Mouse (Mus musculus) adrenal gland (tissue): ENCODE measurements around the gene Lrp2.

Experiments used
- intact Hi-C: fragments of 180-260 bp; cut with DNase I; formaldehyde crosslinking; loops from one replicate; pipeline ENCODE4 v1.15.1; 2025
- long read RNA-seq, 2 experiments: library from polyadenylated mRNA; unstranded; transcript quantifications; one replicate each; pipeline ENCODE4 v2.0.0; 2020; ENCODE audit warnings: borderline replicate concordance in 1 of 2; ENCODE audit not compliant: insufficient replicate concordance in 1 of 2

The Lrp2 gene
- long read RNA-seq, experiment 1, result 0 reads
- long read RNA-seq, experiment 2, partial matches to known transcripts, result 0 of 1 reads
- long read RNA-seq, experiment 2, other reads (novel, unspliced or antisense), result 1 of 1 reads

DNA sequence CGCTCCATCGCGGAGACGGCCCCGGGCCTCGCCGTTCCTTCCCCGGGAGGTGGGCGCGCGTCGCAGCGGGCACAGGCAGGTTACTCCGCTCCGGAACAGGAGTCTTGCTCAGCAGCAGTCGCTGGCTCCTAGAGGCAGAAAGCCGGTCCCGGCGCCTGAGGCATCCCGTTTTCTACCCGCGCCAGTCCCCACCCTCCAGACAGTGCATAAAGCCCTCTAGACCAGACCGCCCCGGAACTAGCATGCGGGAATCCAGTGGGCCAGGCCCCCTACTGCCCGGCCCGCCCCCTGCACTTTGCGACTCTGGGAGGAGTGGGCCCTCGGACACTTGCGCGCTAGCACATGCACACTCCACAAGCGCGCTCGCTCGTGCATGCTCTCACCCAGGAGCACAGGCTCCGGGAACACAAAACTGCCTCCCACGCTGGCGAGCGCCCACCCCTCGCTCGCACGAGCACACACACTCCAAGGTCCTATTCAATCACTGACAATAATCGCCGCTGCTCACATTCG is at the start of gene Lrp2:
TSS of gene Lrp2 (minus strand) at position 180 of the 513 bp plus-strand sequence.
- intact Hi-C loops, result no loop called here

DNA sequence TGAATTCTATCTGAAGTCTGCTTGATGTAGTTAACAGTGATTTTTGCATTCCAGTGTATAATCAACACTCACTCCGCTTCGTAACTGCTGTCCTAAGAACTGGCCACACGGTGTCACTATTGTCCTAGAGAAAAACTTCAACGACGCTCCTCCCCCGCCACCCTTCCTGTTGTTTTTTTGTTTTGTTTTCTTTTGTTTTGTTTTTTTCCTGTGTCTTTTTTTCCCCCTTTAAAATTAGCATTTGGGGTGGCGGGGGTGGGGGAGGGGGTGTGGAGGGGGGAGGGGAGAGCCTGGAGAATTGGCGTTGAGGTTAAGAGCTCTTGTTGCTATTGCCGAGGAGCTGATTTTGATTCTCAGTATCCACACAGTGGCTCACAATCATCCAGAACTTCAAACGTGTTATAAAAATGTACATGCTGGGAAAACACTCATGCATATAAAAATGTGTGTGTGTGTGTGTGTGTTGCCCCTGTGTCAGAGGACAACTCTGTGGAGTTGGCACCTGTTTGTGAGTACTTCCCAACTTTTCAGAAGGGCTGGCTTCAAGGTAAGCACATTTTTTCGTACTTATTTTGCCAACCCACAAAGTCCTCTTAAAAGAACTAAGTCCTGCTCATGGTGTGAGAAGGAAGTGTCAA is 49.3 kb upstream of the Lrp2 start:
- intact Hi-C loops, result loop anchor here (5.0 to 10.0 kb wide), 3 partner anchors 42 to 220 kb away; no protein-coding TSS in a partner anchor

DNA sequence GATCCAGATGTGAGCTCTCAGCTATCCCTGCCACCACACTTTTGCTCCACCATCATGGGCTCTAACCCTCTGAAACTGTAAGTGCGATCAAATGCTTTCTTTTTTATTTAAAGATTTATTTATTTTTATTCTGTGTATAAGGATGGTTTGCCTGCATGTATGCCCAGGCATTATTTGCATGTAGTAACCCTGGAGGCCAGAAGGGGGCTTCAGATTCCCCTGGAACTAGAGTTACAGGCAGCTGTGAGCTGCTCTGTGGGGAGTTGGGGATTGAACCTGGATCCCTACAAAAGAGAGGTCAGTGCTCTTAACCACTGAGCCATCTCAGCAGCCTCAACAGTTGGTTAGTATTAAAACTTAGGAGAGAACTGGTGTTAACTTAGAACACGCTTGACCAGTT is 45.6 kb upstream of the Lrp2 start:
- intact Hi-C loops, result loop anchor here (10.0 kb wide), 1 partner anchor 223 kb away; no protein-coding TSS in a partner anchor

DNA sequence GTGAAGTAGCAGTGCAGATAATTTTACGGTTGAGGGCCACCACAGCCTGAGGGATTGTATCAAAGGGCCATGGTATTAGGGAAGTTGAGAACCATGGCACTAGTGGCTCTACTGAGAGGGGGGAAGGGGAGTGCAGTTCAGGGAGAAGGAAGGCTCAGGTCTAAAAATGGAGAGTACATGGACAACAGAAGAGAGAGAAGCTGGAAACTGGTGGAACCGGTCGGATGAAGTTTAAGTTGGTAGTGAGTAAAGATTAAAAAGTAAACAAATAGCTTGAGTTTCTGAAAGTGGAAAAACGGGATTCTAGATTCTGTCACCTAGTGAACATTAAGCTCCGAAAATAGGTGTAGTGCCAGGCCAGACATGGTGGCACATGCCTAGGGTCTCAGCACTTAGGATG is 44.9 kb upstream of the Lrp2 start:
- intact Hi-C loops, result loop anchor here (10.0 kb wide), 1 partner anchor 224 kb away; no protein-coding TSS in a partner anchor

DNA sequence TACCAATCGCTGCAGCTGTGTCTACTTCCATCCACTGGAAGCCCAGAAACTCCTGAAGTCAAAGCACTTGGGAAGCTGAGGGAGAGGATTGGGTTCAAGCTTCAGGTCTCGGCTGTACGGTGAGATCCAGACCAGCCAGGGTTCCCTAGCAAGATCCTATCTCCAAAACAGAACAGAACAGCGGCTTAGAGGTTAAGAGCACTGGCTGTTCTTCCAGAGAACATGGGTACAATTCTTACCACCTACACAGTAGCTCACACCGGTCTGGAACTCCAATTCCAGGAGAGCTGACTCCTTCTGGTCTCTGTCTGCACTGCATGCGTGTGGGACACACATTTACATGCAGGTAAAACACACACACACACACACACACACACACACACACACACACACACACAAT is 44.0 kb upstream of the Lrp2 start:
- intact Hi-C loops, result loop anchor here (10.0 kb wide), 1 partner anchor 225 kb away; no protein-coding TSS in a partner anchor

DNA sequence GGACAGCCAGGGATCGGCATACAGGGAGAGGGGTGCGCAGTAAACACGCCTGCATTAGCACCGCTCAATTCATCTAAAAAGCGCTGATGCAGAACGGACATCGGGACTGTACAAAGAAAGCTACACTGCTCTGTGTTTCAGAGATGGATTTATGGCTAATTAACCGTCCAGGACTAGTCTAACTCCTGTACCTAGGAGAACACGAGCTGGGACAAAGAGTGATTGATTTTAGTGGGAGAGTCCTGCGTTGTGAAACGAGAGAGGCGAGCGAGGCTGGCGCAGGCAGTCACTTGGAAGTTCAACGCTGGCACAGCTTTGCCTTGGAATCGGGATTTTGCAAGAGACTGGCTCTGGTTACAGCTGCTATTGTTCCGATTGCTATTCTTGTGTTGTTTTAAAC is 43.4 kb upstream of the Lrp2 start:
- intact Hi-C loops, result no loop called here

DNA sequence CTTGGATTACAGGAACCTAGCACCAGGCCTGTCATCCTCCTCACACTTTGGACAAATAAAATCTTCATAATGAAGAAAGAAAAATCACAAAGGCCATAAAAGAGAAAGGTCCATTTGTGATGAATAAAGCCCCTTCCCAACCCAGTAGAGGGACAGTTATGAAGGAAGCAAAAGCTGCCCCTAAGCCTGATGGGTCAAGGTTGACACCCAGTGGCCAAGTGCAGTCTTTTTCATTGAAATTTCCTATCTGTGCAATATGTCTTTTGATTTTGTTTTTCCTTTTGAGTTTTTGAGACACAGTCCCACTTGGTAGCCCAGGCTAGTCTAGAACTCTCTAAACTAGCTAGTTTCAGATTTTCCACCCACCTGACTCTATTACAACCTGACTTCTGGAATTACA is 33.4 kb upstream of the Lrp2 start:
- intact Hi-C loops, result no loop called here

DNA sequence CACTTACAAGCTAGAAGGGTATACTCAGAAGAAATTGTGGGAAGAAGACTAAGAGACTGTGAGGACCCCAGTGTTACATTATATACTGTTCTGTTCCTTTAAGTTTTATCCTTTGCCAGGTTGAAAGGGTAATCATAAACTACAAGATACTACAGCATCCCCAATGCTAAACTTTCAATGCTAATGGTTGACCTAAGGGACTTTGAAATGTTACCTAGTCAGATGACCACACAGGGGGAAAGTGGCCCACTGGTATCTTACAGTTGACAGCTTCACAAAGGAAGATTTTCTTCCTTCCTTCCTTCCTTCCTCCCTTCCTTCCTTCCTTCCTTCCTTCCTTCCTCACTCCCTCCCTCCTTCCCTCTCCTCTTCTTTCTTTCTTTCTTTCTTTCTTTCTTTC is 32.5 kb upstream of the Lrp2 start:
- intact Hi-C loops, result no loop called here

DNA sequence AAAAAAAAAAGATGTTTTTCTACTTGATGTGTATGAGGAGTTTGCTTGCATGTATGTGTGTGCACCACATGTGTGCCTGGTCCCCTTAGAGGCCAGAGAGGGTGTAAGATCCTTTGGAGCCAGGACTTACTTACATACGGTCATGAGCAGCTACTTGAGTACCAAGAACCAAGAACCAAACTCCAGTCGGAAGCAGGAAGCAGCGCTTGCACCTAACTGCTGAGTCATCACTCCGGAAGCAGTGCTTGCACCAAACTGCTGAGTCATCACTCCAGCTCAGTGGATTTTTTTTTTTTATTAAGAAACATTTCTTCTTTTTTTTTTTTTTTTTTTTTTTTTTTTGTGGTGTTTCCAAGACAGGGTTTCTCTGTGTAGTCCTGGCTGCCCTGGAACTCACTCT is 27.4 kb upstream of the Lrp2 start:
- intact Hi-C loops, result no loop called here

DNA sequence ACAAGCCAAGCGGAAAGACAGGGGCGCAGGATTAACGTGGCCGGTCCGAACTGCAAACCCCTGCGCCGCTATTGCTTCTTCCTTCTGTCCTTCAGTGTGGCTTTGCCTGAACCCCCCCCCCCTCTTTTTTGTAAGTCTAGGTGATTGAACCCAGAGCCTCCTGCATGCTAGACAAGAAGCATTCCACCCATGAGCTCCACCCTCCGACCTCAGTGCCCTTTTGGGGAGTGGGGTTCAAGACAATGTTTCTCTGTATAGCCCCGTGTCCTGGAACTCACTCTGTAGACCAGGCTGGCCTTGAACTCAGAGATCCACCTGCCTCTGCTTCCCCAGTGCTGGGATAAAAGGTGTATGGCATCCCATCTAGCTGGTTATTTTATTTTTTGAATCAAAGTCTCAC is 26.9 kb upstream of the Lrp2 start:
- intact Hi-C loops, result no loop called here

DNA sequence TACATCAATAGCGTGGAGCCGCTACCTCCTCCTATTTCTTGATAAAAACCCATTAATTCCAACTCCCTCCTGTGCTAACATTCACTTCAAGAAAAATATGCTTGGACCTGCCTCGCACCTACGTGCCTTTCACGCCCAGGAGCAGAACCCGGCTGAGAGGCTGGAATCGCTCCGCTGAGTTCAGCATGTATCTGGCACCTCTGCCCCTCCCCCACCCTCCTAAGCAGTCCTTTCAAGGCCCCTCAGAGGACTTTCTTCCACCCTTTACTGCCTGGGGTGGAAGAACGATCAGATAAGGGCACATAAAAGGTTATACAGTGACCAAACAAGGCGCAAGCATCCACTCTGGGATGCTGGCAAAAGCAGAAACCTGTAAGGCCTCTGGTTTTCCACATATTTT is 26.4 kb upstream of the Lrp2 start:
- intact Hi-C loops, result no loop called here

DNA sequence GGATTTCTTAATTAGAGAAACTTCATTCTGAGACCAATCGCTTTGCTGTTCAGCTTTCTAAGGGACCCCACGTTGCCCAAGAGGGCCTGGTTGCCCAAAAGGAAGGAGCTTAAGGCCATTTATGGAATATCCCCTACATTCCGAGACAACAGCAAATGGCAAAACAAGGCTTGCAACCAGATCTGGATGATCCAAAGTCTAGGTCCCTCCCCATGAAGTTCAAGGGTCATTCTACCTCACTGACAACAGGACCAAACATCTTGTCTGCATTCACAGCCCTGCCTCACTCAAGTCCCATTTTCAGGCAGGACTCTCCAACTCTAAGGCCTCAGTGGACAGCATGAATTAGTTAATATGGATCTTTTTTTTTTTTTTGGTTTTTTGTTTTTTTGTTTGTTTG is 20.8 kb upstream of the Lrp2 start:
- intact Hi-C loops, result no loop called here

DNA sequence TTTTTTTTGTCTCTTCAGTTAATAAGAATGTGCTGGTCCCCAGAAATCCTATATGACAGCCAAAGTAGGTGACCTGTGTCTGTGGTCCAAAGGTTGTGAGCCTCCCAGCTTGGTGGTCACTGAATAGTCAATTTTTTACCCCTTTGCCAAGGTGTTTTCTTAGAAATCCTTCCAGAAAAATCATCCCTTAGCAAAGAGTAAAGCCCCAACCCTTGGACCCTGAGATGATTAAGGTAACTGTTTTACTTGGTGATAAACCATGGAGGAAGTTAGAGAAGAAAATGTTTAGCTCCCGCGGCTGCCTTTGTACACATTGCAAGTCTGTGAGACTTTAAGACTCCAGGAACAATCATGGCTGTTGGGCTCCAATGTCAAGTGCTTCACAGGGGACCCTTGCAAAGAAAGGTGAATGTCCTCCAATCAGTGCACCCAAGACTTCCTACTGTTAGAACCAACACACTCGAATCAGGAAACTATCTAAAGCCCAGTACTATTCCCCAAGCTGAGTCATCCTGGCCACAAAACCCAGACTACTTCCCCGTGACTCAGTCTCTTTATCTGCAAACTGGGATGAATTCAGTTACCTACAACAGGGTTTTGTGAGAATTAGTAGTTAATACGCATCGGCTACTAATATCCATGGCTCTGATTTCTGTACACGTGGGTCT is 18.0 kb upstream of the Lrp2 start:
- intact Hi-C loops, result no loop called here

DNA sequence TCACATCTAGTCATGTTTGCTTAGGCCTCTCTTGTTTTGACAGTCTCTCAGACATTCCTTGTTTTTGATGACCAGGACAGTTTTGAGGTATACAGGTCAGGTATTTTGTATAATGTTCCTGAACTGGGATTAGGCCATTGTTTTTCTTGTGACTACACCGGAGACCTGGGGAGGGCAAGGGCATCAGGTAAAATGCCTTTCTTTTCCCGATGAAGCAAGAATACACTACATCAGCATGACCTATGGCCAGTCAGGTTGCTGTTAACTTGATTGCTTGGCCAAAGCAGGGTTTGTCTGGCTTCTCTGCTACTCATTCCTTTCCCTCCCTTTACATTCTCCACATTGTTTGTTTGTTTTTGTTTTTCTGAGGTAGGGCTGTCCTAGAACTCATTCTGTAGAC is 7.3 kb upstream of the Lrp2 start:
- intact Hi-C loops, result no loop called here

DNA sequence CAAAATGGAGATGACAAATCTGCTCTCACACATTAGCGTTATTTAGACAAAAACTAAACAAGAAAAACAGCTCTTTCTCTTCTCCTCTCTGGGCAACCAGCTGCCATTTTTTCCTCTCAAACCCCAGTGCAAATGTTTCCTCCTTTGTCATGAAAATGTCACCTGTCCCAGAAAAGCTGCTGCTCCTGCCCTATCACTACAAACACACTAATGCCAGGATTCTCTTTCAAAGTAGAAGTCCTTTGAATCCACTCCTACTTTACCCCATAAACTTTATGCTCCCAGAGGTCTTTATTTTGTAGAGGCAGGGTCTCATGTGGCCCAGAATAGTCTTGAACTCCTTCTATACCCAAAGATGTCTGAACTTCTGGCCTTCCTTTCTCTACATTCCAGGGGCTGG is 6.7 kb upstream of the Lrp2 start:
- intact Hi-C loops, result no loop called here

DNA sequence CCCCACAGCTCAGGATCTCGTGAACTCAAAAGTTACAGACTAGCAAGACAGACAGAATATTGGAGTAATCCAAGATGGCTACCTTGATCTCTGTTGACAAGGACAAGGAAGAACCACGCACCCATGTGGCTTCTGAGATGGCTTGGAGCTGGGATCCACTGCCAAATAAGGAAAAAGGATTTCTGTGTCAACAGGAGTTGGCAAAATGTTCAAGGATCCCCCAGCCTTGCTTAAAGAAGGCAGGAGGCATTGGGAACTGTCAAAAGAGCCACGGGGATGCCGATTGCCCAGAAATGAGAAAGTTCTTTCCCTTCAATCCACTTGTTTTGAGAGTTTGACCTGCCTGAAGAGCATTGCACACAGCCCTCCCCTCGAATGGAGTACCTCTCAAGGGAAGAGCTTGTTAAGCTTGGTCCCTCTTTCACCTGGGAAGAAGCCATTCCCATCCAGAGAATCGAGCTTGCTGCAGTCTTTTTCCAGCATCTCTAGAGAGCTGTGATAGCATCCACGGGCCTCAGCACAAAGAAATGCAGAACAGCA is 6.2 kb upstream of the Lrp2 start:
- intact Hi-C loops, result no loop called here

DNA sequence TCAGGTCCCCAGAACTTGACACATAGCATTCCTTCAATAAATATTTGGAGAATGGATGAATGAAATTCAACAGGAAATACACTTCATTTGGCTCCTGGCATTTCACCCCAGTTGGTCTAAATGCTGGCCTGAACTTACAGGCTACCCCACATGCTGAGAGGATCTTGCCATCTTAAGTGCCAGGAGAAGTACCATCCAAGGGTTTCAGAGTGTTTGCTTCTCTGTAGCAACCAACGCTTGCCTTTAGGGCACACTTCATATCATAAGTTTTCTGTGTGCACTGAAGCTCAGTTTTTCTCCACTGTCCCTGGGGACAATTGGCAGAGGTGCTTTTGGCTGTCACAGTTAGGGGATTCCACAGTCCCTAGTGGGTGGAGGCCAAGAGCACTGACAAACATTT is 4.7 kb upstream of the Lrp2 start:
- intact Hi-C loops, result no loop called here

DNA sequence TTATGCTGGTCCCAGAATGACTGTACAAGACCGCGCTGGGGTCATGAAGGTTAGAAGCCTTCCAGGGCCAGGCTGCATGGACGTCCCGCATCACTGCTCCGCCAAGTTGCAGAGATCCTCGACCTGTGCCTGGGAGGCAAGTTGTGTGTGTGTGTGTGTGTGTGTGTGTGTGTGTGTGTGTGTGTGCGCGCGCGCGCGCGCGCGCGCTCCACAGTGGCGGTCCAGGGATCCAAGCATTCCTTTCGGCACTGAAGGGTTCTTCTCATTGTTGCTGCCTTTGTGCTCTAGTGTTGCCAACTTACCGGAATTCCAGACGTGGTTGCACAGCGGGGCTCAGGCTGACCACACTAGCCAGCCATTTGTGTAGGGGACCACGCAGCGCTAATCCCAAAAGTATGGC is 2.0 kb upstream of the Lrp2 start:
- intact Hi-C loops, result no loop called here

DNA sequence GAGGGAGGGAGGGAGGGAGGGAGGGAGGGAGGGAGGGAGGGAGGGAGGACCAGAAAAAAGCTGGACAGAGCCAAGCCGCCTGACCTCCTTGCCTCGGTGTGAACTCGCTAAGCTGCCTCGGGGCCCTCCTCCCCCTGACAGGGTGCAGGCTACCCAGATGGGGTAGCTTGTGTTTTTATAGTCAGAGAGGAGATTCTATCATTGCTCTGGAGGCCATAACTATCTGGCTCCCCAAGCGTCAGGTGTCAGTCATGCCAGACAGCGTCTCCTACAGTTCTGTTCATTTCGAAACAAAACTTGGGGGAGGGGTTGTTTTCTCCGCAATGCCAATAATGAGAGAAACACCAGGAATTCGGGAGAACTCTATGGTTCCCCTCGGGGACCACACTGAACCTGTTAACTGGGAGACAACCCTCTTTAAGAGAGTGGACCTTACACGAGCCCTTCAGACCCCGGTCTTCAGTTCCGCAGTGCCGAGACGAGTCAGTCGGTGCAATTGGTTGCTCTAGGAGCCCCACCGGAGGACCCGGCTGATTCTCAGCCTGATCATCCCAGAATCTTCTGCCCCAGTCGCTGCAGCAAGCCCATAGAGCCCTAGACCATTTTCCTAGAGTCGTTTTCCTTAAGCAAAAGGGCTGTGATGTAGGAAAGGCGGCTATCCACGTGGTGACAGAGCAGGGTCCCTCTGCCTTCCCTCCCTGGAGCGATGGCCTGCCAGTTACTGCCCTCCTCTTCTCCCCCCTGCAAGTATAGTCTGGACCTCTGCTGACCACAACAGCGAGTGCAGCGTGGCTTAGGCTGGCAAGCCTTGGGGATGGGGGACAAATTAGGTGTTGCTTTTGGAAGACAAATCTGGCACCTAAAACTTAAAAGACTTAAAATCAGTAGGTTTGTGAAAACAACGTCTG is 1.2 kb upstream of the Lrp2 start:
- intact Hi-C loops, result no loop called here

DNA sequence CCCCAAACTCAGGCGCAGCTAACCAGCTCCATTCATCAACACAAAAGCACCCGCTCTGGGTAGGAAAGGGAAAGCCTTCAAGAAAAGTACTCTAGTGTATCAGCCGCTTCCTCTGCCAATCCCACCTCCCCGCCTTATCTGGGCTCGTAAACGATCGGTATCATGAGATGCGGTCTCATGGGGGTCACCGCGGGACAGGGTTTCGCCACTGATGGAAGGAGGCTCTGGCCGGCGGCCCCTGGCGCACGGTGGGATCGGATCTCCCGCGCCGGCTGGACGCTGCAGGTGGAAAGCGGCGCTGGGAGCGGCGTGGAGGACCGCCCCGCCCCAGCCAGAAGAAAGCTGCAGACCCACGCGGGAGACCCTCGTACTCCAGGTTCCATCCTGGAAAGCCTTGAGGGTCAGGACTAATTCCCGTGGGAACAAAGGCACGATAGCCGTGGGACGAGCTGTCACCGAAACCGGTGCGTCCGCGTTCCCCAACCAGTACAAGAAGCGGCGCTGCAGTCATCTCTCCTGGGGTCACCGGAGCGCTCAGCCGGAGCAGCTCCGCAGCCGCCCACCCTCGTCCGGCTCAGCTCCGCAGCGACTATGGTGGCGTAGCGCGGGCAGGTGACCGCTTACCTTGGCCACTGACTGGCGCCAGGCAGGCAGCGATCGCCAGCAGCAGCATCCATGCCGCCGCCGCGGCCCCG is 527 bp downstream of the Lrp2 start:
- intact Hi-C loops, result no loop called here
